Mouse (Mus musculus) splenic B cell, adult 2 months (primary cell): ENCODE measurements around the gene Nt5dc3.

Experiments
- DNase-seq: peaks from one replicate; pipeline ENCODE4 v3.0.0-alpha.2; 2011; ENCODE audit warnings: low read depth, low spot score
- H3K27me3 ChIP-seq: 2 replicates; pipeline ENCODE4 v1.6.1; 2012; ENCODE audit warnings: mild to moderate bottlenecking, low read length, moderate library complexity, mixed read lengths; ENCODE audit not compliant: control insufficient read depth, poor library complexity, insufficient read depth, severe bottlenecking
- H3K36me3 ChIP-seq: 2 replicates; pipeline ENCODE4 v1.6.1; 2012; ENCODE audit warnings: mild to moderate bottlenecking, low read length, moderate library complexity, mixed read lengths; ENCODE audit not compliant: control insufficient read depth, poor library complexity, insufficient read depth, severe bottlenecking

Nt5dc3 gene

GRCm38 (mm10) chr10:86778398-86779116, at the start of gene Nt5dc3:
Gene Nt5dc3, plus strand, starts transcription at chr10:86779005.
- Histone ChIP-seq H3K27me3 (no peaks in the 10 kb centered on the region), H3K36me3 (no peaks in the 10 kb centered on the region)
- peak; percentile 98 for DNase-seq

DNA sequence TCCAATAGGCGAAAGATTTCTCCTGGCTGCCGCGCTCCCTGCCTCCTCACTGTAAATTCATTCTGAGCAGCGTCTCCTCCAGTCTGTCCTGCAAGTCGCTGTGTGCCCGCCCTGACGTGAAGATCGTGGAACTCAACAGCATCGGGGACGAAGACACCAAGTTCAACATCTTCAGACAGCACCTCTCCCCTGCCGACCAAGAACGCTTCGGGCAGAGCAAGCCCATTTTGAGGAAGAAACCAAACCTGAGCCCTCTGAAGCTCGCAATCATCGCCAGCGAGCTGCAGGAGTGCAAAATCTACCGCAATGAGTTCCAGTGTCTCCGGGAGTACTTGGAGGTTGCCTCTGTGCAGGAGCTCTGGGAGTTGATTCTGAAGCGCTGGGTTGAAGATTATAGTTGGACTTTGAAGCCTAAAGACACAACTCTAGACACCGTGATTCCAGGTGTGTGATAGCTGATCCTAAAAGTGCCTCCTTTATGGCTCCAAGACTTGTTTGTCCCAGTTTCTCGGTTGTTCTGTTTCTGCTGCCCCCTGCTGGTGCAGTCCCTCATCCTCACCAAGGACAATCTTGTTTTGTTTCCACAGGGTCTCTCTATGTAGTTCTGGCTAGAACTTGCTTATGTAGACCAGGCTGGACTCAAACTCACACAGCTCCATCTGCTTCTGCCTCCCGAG, 47.8 kb upstream of the Nt5dc3 start:
- H3K36me3 ChIP-seq, result no peaks in the 10 kb centered on the region
- peak; percentile 87 for DNase-seq

DNA sequence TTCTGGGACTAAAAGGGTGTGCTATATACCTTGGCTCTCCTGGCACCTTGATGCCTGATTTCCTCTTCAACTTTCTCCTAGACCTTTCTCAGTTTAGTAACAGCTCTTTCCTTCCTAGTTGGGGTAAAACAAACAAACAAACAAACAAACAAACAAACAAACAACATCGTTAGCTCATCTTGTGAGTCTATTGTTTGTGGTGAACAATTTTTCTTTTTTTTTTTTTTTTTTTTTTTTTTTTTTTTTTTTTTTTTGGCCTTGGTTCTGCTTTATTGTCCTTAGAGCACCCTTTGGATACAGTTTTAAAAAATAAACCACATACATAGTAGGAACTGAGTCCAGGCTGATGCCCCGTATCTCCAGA, 47.3 kb upstream of the Nt5dc3 start:
- no peaks in the 10 kb centered on the region for H3K27me3 ChIP-seq

More for the DNA sequence above, 47.8 kb upstream of the Nt5dc3 start:
- H3K27me3 ChIP-seq, result no peaks in the 10 kb centered on the region

GRCm38 (mm10) chr10:86735036-86735435, 43.8 kb upstream of the Nt5dc3 start:
- Histone ChIP-seq H3K36me3 (no peaks in the 10 kb centered on the region), H3K27me3 (no peaks in the 10 kb centered on the region)
- DNase-seq, result peak; percentile 42

More for the DNA sequence above, 47.3 kb upstream of the Nt5dc3 start:
- DNase-seq, result no peak
- no peaks in the 10 kb centered on the region for H3K36me3 ChIP-seq

- DNase-seq, result no peak
- Histone ChIP-seq H3K36me3 (no peaks in the 10 kb centered on the region), H3K27me3 (no peaks in the 10 kb centered on the region)
These were observed 35.9 kb upstream of the Nt5dc3 start for GRCm38 (mm10) chr10:86742918-86743317.

DNA sequence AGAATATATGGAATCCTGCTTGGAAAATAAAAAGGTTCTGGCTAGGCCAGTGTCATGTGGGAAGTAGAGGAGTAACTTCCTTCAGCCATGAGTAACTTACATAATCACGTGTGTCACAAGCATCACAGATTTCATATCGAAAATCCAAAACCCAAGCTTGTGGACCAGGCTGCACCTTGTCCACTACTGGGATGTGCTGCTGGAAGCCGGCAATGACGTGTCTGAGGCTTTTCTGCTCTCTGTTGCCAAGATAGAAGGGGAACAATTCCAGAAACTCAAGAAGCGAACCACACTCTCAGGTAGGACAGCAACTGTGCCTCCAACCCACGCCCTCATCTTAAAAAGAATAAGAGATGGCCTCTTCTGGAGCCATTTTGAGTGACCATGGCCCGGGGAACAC, 34.5 kb upstream of the Nt5dc3 start:
- Histone ChIP-seq H3K27me3 (no peaks in the 10 kb centered on the region), H3K36me3 (no peaks in the 10 kb centered on the region)
- no peak for DNase-seq

- no peaks in the 10 kb centered on the region for H3K27me3 ChIP-seq
- no peaks in the 10 kb centered on the region for H3K36me3 ChIP-seq
- no peak for DNase-seq
These were observed 22.8 kb upstream of the Nt5dc3 start for GRCm38 (mm10) chr10:86755816-86756502.

GRCm38 (mm10) chr10:86757724-86758123, 21.1 kb upstream of the Nt5dc3 start:
- Histone ChIP-seq H3K27me3 (no peaks in the 10 kb centered on the region), H3K36me3 (no peaks in the 10 kb centered on the region)
- no peak for DNase-seq

DNA sequence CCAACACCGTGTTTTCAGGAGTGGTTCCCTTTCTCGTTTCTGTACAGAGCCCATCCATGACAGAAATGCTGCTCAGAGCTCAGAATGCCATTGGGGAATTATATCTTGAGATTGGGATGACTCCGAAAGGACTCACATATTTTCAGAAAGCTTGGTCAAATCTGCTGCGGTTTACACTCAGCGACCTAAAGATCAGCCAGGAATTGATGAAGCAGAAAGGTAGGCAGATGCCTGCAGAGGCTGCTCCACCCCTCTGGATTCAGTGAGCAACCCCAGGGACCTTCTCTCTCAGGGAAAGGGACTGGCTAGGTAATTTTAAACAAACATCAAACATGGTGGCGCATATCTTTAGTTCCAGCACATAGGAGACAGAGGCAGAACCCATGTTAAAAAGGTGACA, 20.6 kb upstream of the Nt5dc3 start:
- Histone ChIP-seq H3K36me3 (no peaks in the 10 kb centered on the region), H3K27me3 (no peaks in the 10 kb centered on the region)
- DNase-seq, result no peak

- H3K36me3 ChIP-seq, result no peaks in the 10 kb centered on the region
- no peaks in the 10 kb centered on the region for H3K27me3 ChIP-seq
- no peak for DNase-seq
These were observed 17.6 kb upstream of the Nt5dc3 start for GRCm38 (mm10) chr10:86761236-86761635.

DNA sequence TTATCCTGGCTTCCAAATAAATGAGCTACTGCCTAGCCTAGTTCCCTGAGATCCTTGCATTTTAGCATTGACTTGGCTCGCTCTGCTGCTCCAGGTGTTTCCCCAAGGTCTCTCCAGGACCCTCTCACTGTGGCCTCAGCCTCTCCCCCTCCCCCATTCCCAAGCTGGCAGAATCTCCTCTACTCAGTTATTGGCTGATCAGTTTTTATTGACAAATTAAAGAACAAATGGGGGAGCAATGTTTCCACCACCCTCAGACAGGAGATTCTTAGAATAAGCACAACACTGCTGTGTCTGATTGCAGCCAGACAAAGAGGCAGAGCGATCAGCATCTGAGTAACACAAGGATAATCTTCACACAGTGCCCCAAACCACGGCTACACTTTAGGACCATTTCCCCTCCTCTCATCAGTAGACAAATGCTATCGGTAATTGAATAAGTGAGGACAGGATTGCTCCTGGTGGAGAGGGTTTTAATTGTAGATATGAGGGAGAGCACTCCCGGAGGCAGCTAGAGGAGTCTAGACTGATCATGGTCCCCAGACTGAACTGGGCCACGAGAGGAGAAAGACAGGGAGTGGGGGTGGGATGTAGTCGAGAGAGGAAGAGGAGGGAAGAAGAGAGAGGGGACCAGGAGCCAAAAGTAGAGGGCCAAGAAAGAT, 17.0 kb upstream of the Nt5dc3 start:
- Histone ChIP-seq H3K36me3 (no peaks in the 10 kb centered on the region), H3K27me3 (no peaks in the 10 kb centered on the region)
- no peak for DNase-seq

DNA sequence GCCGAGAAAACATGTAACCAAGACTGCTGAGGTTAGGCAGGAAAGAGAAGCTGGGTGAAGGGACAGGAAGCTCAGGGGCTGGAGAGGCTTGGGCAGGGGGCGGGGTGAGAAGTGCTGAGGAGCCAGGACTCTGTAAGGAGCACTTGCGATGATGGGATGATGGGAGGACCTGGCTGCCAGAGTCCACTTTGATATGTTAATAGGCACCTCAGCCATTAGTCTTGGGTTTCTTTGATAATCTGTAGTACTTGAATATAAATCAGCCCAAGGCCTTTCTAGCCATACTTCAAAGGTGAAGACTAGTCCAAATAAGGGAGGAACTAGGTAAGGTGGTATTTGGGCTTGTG, 16.4 kb upstream of the Nt5dc3 start:
- Histone ChIP-seq H3K36me3 (no peaks in the 10 kb centered on the region), H3K27me3 (no peaks in the 10 kb centered on the region)
- no peak for DNase-seq

GRCm38 (mm10) chr10:86763672-86764071, 15.1 kb upstream of the Nt5dc3 start, which contains the start of gene Gm49358:
Gene Gm49358, plus strand, starts transcription at chr10:86763972.
- Histone ChIP-seq H3K36me3 (no peaks in the 10 kb centered on the region), H3K27me3 (no peaks in the 10 kb centered on the region)
- DNase-seq, result no peak

DNA sequence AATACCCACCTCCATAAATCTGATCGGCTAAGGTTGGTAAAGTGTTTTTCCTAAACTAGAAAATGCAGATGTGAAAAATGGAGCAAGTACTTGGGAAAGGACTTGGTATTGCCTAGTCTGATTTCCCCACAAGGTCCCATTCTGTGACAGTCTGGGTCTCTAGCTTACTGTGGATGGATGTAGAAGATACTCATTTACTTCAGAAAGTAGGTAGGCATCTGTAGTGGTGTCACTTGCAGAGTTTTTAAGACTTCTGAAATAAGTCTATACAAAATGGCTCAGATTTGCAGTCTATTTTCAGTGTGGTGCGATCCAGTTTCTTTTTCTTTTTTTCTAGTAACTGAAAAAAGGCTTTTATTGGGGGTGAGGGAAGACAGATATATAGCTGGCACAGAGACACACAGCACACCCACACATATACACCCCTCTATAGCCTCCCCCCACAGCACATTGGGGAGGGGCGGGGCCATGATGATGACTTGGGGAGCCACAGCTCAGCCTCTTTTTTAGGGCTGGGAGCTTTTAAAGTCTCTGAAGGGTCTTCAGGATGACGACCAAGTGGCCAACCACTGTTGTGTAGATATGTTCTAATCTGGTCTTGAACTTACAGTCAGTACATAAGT, 13.3 kb upstream of the Nt5dc3 start:
- Histone ChIP-seq H3K36me3 (no peaks in the 10 kb centered on the region), H3K27me3 (no peaks in the 10 kb centered on the region)
- DNase-seq, result no peak
